Mouse (Mus musculus): ENCODE results near the gene Lrrc74b. TPM values are rescaled to one million over a fixed set of nuclear protein-coding genes. Genes with fewer than 3 reads are reported as not detected.
"Not testable (repeated sequence)": the region's sequence is repeated elsewhere in the genome, so short reads cannot be mapped to it uniquely, and the experiment has no call there.

Gene Lrrc74b
- total RNA-seq, 4 experiments from 2014 or later = 0.85 to 1.9 (median 1.8) TPM

- no peak for DNase-seq (ENCODE audit: low spot score in 2 of 2)
Observed at GRCm38 (mm10) chr16:17553910-17554685, 6.9 kb downstream of the Lrrc74b start.

DNA sequence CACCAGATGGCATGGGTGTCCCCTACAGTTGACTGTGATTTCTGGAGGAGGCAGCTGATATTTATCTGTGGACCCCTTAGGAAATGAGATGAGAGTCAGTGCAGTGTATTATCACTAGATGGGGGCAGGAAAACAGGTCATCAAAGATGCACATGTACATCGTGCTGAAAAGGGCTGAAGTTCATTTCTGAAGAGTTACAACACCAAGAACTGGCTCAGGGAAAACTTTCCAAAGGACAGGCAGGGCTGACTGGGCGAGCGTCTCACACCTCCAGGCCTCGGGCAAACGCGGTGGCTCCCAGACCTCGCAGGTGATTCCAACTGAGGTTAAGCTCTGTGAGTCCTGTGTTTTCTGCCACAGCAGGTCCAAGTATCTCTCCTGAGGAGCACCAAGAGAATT lies 8.2 kb downstream of the Lrrc74b start:
- DNase-seq (ENCODE audit: low spot score in 2 of 2) = no peak

- no peak for DNase-seq (ENCODE audit: low spot score in 2 of 2)
Observed at GRCm38 (mm10) chr16:17542632-17543031, 18.4 kb downstream of the Lrrc74b start.

GRCm38 (mm10) chr16:17536584-17536983 lies 24.5 kb downstream of the Lrrc74b start:
- DNase-seq (ENCODE audit: low spot score in 2 of 2) = no peak

- no peak for DNase-seq (ENCODE audit: low spot score in 2 of 2)
Observed at GRCm38 (mm10) chr16:17532676-17533329, 28.2 kb downstream of the Lrrc74b start.

DNA sequence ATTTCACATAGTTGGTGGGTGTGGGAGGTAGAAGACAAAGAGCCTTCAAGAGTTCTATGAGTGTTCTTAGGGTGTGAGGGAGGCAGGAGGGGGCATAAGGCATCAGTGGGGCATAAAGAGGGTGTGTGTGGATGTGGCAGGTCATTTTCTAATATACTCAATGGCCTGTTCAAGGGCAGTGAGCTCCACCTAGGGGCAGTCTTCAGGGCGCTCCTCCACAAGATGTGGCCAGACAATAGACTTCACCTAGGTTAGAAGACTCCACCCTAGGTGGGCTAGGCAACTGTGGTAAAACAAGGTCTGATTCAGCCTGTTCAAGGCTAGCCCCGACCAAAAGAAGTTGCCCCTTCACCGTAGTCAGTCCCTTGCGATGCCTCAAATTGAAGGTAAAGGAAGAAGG lies 28.8 kb downstream of the Lrrc74b start:
- DNase-seq (ENCODE audit: low spot score in 2 of 2) = no peak

- DNase-seq (ENCODE audit: low spot score in 2 of 2) = peak; percentile 95 to 96
Observed at GRCm38 (mm10) chr16:17530640-17531288, 30.3 kb downstream of the Lrrc74b start, which contains the start of gene Thap7. Thap7 (minus strand) TSS chr16:17531136.

DNA sequence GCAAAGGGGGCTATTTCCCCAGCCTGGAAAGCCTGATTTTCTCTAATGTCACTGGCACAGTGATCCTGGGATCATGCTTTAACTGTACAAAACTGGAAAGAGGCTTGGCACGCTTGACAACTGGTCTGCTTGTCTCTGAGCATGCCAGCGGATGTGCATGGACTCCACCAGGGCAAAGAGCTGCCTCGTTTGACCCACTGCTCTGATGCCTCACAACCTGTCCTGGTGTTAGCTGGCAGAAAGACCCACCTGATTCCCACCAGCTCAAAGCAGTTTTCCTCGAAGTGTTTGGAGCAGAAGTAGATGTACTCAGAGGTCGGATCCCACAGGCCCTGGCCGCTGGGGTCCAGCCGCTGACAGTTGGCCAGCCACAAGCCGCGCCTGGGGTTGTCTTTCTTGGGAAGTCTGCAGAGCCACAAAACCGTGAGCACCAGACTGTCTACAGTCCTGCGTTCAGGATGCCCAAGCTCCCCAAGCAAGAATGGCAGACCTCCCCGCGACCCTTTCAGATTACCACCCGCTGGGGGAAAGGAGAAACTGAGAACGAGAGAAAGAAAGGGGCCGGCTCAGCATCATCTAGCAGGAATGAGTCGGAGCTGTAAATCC lies 31.0 kb downstream of the Lrrc74b start:
- DNase-seq (ENCODE audit: low spot score in 2 of 2) = no peak

DNA sequence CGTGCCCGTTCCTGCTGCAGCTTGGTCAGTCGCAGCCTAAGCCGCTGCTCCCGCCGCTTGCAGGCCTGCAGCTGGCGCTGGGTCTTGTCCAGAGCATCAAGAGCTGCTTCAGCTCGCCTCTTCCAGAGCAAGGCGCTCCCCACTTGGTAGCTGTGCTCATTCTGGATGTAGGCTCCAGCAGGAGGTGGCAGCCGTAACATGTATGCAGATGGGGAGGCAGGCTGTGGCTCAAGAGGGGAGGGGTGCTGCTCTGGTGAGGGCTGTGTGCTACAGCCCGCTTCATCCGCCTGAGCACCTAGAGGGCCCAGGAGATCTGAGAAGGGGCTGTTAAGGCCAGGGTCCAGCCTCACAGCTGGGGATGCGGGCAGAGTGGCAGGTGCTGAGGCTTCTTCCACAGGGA lies 32.8 kb downstream of the Lrrc74b start:
- DNase-seq (ENCODE audit: low spot score in 2 of 2) = no peak

DNA sequence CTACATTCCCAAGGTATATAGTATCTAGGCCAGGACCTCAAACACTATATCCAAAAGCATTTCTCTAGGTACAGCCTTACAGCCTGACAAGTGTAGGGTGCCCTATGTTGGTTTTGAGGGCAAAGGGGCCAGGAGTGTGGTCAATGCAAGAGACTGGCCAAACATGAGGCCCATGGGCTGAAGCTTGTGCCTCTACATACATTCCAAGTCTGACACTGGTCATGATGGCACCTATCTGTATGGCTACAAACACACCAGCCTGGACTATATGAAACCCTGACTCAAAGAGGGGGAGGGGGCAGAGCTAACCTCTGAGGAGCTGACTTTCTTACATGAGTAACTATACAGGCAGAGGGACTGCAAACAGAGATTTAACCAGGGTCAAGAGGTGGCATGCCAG lies 33.4 kb downstream of the Lrrc74b start:
- DNase-seq (ENCODE audit: low spot score in 2 of 2) = no peak

- DNase-seq (ENCODE audit: low spot score in 2 of 2) = no peak
Observed at GRCm38 (mm10) chr16:17526223-17526622, 34.8 kb downstream of the Lrrc74b start.

GRCm38 (mm10) chr16:17525524-17525923 lies 35.5 kb downstream of the Lrrc74b start:
- DNase-seq (ENCODE audit: low spot score in 2 of 2) = no peak

DNA sequence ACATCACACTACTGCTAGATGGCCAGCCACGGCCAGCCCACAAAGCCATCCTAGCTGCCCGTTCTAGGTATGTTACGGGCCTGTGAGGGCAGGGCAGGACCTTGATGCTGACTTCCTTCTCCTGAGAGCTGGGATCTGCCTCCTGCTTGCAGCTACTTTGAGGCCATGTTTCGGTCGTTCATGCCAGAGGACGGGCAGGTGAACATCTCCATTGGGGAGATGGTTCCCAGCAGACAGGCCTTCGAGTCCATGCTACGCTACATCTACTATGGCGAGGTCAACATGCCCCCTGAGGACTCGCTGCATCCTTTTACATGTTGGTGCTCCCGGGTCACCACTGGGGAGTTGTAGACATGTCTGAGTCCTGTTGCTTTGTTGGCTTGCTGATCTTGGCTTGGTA lies 36.9 kb downstream of the Lrrc74b start:
- no peak for DNase-seq (ENCODE audit: low spot score in 2 of 2)

DNA sequence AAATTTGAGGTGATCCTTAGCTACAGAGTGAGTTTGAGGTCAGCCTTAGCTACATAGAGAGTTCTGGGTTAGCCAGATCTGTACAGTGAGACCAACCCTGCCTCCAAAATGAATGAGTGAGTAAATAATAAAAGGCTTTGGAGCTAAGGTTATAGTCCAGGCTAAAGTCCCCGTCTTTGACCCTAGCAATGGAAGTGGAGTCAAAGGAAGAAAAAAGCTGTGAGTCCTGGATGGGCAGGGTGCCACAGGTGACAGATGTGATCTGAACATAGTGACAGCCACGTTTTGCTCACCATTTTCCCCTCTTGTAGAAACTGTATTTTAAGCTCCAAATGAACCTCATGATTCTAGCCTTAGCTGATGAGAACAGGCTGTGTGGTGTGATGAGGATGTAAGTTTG lies 42.1 kb downstream of the Lrrc74b start:
- DNase-seq (ENCODE audit: low spot score in 2 of 2) = no peak

GRCm38 (mm10) chr16:17511431-17511830 lies 49.6 kb downstream of the Lrrc74b start:
- no peak for DNase-seq (ENCODE audit: low spot score in 2 of 2)

DNA sequence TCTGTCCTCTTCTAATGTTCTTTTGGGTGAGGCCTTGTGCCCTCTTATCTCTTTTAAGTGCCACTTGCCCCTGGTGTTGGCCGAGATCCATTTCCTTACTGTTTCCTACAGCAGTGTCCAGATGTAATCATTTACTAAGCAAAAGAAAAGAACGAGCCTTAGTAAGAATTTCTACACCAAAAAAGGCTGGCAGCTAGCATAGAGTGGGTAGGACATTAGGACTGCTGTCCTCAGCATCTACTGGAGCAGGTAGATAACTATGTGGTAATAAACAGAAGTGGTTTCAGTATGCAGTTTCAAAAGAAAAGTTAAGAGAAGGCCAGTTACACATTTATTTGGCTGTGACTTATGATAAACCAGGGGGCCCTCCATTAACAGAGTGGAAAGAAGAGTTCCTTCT lies 50.4 kb downstream of the Lrrc74b start:
- DNase-seq (ENCODE audit: low spot score in 2 of 2) = no peak

GRCm38 (mm10) chr16:17510143-17510542 lies 50.9 kb downstream of the Lrrc74b start:
- no peak for DNase-seq (ENCODE audit: low spot score in 2 of 2)

DNA sequence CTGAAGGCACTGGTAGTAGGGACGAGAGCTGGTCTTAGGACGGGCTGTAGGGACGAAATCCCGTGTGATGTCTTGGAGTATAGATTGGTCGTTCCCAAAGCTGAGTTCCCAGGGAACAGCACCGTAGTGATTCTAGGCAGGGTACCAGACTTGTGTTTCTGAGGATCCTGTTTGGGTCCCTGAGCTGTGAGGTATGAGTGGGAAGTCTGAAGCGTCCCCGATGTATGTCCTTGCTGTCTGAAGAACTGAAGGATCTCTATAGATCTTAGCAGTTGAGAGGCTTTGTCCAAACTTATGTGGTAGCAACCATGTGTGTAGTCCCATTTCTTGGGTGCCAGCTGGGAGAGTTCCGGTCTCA lies 51.8 kb downstream of the Lrrc74b start:
- DNase-seq (ENCODE audit: low spot score in 2 of 2) = no peak

DNA sequence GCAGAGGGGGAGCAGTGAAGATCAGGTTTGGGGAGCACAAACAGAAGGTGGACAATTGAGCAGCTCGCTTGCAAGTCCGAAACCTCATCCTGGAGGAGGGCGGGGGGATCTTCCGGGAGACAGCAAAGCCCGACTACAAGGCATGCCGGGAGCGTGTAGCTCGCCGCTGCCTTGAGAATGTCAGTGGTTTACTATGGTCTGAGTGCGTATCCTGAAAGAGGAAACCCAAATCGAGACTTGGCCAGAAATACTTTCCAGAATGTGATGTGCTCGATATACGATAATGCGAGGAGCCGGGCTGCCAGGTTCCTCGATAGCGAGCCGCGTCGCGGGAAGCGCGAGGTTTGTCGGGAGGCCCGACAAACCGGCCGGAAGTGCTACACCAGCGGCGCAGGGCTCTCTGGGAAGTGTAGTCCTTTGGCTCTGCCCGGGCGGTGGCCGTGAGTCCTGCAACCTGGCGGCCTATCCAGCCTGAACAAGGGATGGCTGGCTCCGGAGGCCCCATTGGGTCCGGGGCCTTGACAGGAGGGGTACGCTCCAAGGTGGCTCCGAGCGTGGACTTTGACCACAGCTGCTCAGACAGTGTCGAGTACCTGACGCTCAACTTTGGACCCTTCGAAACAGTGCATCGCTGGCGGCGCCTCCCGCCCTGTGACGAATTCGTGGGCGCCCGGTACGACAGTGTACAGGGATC lies 52.4 kb downstream of the Lrrc74b start, which contains the start of gene Lztr1:
Gene Lztr1 (plus strand): TSS at position 143 of the 694 bp plus-strand sequence.
- peak; percentile 74 to 79 for DNase-seq (ENCODE audit: low spot score in 2 of 2)

GRCm38 (mm10) chr16:17508031-17508430 lies 53.0 kb downstream of the Lrrc74b start:
- not testable (repeated sequence) for DNase-seq (ENCODE audit: low spot score in 2 of 2)

DNA sequence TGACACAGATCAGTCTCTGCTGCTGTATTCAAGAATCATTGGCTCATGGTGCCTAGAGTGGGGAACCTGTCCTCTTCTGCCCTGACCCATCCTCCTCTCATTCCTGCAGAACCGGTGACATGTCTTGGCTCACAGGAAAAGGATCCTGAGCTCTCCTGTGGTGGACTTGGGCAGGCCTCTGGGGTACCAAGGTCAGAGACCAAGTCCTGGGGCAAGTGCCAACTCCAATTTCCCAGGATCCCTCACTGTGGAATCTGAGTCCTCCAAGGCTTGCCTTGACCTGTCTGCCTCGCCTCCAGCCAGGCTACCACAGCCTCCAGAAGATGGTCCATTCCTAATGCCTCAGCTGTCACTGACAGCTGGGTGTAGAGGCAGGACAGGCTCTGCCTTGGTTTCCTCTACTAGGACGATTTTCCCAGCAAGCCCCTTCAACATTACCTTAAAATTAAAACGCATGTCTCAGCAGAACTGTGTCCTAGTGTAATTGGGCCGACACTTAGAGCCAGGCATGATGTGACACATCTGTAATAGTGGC lies 54.0 kb downstream of the Lrrc74b start:
- DNase-seq (ENCODE audit: low spot score in 2 of 2) = no peak
